Mouse (Mus musculus) layer of hippocampus, adult 9-11 months (tissue): Measurements from ENCODE around the gene Dnal1.
"Not testable (repeated sequence)": the region's sequence is repeated elsewhere in the genome, so short reads cannot be mapped to it uniquely, and the experiment has no call there.

ENCODE experiments used
- DNase-seq: peaks from one replicate; pipeline ENCODE4 v3.0.0; 2022

Gene Dnal1

GRCm38 (mm10) chr12:84114153-84114994 is at the start of gene Dnal1:
Gene Dnal1, plus strand, starts transcription at chr12:84114366.
- DNase-seq: peak; percentile 89

GRCm38 (mm10) chr12:84064621-84065020 is 49.5 kb upstream of the Dnal1 start:
- no peak for DNase-seq

- DNase-seq: no peak
These were observed 46.4 kb upstream of the Dnal1 start for GRCm38 (mm10) chr12:84067752-84068151.

- DNase-seq: no peak
These were observed 45.9 kb upstream of the Dnal1 start for GRCm38 (mm10) chr12:84068296-84068695.

GRCm38 (mm10) chr12:84068986-84069385 is 45.2 kb upstream of the Dnal1 start, which contains the start of gene Acot5:
Gene Acot5, plus strand, starts transcription at chr12:84069325.
- no peak for DNase-seq

DNA sequence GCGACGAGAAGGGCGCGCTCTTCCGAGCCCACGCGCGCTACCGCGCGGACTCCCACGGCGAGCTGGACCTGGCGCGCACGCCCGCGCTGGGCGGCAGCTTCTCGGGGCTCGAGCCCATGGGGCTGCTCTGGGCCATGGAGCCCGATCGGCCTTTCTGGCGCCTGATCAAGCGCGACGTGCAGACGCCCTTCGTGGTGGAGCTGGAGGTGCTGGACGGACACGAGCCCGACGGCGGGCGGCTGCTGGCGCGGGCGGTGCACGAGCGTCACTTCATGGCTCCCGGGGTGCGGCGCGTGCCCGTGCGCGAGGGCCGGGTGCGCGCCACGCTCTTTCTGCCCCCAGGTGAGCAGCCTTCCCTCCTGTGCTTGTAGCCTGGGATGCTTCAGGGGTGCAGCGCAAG is 44.6 kb upstream of the Dnal1 start:
- DNase-seq: peak; percentile 18

GRCm38 (mm10) chr12:84071696-84072095 is 42.5 kb upstream of the Dnal1 start:
- DNase-seq: peak; percentile 84

DNA sequence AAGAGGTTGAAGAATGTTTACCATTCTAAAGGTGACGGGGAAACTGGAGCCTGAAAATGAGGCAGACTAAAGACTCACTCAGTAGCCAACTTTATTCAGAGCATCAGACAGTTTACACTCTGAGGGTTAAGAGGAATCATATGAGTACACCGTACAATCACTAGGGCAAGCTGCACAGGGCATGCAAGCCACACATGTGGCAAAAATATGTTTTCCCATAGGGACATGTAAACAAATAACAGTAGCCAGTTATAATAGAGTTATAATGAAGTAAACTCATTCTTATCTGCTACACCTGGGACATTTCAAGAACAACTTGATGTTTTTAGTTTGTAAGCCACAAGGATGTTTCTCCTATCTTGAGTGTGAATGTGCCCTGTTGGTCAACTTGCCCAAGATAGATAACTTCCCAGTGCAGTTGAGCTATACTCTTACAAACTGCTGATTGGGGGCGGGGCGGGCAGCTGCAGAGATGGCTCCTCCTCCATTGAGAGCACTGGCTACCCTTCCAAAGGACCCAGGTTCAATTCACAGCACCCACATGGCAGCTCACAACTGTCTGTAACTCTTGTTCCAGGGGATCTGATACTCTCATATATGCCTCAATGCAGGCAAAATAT is 36.7 kb upstream of the Dnal1 start:
- no peak for DNase-seq

- DNase-seq: no peak
These were observed 30.3 kb upstream of the Dnal1 start for GRCm38 (mm10) chr12:84083842-84084241.

GRCm38 (mm10) chr12:84084581-84084980 is 29.6 kb upstream of the Dnal1 start:
- no peak for DNase-seq

DNA sequence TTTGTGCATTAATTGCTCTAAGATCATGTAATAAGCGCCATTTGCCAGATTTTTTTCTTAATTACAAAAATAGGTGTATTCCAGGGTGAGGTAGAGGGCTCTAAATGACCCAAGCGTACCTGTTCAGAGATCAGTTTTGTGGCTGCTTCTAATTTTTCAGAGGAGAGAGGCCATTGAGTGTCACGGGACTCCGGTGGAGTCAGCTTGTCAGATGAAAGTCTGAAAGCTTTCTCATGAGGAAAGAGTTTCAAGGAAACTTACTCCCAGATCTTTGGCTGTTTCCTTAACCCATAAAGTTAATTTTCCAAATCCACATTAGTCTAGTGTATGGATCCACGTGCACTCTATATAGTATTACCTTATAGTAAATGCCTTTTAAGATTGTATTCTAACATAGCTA is 19.5 kb upstream of the Dnal1 start:
- DNase-seq: not testable (repeated sequence)

DNA sequence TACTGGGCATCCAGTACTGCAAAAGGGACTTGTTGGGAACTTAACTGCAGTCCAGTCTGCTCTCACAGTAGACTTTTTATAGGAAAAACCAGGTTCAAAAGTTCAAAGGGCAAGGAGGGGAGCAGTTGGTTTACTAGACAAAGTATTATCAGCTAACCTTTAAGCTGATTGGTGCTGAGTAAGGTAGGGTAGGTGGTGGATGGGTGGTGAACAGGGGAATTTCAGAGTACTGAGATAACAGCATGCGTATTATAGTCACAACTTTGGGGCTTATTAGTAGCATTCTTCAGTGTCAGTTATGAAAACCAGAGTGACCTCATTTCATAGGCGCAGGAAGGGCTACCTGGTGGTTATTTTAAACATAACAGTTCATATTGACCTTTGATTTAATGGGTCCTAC is 14.6 kb upstream of the Dnal1 start:
- no peak for DNase-seq

- DNase-seq: no peak
These were observed 14.1 kb upstream of the Dnal1 start for GRCm38 (mm10) chr12:84100071-84100470.

- peak; percentile 15 for DNase-seq
These were observed 13.3 kb upstream of the Dnal1 start, which contains the start of gene Acot6 for GRCm38 (mm10) chr12:84100604-84101492. Gene Acot6, plus strand, starts transcription at chr12:84100654.

DNA sequence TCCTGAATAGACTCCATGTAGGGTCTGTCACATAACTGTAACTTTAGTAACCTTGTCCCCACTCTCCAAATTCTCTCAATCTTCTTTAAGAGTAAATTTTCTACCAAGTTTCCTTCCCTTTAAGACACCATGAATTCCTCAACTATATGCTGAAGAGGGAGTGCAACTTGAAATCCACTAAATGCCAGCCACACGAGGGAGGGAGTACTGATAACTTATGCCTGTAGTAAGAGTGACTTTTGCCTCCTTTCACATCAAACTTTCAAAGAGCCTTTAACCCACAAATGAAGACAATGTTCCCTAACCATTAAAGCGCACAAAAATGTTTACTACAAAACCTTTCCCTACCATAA is 12.7 kb upstream of the Dnal1 start:
- no peak for DNase-seq

- DNase-seq: no peak
These were observed 7.2 kb upstream of the Dnal1 start for GRCm38 (mm10) chr12:84107012-84107411.

- no peak for DNase-seq
These were observed 6.5 kb upstream of the Dnal1 start for GRCm38 (mm10) chr12:84107692-84108091.

DNA sequence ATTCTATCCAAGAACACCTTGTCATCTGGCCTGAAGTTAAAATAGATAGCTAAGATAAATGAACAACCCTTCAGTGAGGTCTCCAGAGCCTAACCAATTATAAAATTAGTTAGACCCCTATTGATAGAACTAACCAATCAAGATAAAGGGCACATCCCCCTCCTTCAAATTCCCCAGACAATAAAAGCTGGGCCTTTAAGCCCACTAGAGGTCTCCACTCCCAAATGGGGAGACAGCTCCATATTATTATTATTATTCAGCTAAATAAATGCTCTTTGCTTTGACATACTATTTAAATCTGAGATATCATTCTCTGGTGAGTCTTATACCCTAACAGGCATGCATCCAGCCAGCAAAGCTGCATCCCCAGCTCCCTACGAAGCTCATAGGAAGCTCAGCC is 4.2 kb upstream of the Dnal1 start:
- no peak for DNase-seq

GRCm38 (mm10) chr12:84110814-84111213 is 3.4 kb upstream of the Dnal1 start:
- DNase-seq: no peak

GRCm38 (mm10) chr12:84113676-84114075 is 490 bp upstream of the Dnal1 start:
- no peak for DNase-seq

DNA sequence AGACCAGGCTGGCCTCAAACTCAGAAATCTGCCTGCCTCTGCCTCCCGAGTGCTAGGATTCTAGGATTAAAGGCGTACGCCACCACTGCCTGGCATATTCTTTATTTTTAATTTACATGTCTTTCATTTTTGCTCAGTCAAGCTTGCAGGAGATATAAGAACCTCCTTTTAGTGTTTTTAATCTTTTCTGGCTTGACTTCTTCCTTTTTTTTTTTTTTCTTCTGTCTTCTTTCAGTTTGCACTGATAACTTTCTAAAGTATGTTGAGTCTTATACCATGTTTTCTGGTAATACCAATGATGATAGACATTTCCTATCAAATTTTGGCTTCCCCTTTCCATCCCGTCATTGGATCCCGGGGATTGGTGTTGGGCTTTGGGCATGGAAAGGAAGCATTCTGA is 5.4 kb downstream of the Dnal1 start:
- no peak for DNase-seq

DNA sequence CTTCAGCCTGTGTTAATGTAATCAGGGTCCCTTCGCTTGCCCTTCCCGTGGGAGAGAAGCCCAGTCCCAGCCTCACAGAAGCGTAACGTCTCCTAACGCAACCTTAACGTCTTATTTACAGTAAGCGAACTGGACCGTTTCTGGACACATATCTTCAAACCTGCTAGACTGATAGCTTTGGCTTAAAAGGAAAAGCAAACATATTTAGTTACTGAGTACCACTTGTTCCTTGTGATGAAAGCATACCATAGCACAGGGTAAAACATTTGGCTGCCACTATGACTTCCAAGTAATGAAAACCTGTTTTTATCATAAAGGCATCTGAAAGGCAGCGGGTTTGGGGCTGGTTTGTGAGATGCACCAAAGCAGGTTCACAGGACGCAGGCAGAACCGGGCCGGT is 11.7 kb downstream of the Dnal1 start:
- no peak for DNase-seq

- DNase-seq: no peak
These were observed 12.7 kb downstream of the Dnal1 start for GRCm38 (mm10) chr12:84126899-84127298.
